Mouse (Mus musculus) G1E (cell line): ENCODE measurements at regions not wholly inside any gene's neighbourhood (a gene's known extent, or its start where the extent isn't known, plus 50 kb on each side); places are given as distances from the start of the nearest gene placed in this dataset.

Experiments used
- CTCF ChIP-seq: IDR thresholded peaks from 2 replicates; pipeline ENCODE4 v1.5.1; 2012; ENCODE audit warnings: low read depth, low read length, inconsistent platforms, mixed read lengths
- GATA1 ChIP-seq: IDR thresholded peaks from 2 replicates; pipeline ENCODE4 v1.6.1; 2012; ENCODE audit warnings: borderline replicate concordance, low read length, inconsistent platforms, mixed read lengths
- GATA2 ChIP-seq: IDR thresholded peaks from 2 replicates; pipeline ENCODE4 v1.6.1; 2012; ENCODE audit warnings: low read depth, low read length, inconsistent platforms, borderline replicate concordance

DNA sequence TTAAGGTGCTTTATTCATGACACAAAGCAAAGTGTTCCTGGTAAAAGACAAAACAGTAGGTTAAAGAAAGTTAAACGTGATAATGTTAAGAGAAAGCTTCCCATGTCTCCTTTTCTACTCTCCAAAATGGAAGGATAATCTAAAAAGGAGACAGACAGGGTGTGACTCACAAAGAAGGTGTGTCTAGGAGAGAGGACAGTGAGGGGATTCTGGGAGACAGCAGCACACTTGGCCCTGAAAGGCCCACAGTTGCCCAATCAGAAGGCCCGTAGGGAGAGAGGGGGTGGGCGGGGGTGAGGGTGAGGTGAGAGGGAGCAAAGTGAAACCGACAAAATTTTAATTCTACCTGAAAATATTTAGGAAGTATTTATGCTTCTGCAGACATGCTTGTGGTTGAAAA lies 85.8 kb upstream of the Gadd45a start:
- TF ChIP-seq CTCF (no peak), GATA1 (no peak), GATA2 (no peak)
